Mouse (Mus musculus) T-helper 1 cell (primary cell): ENCODE measurements around the gene Tm9sf2.
"Not testable (repeated sequence)": the region's sequence is repeated elsewhere in the genome, so short reads cannot be mapped to it uniquely, and the experiment has no call there.

Experiments used
- in situ Hi-C: fragments of 300-600 bp; cut with MboI, MseI; formaldehyde crosslinking; loops from one replicate; pipeline ENCODE4 v1.15.1; 2025; ENCODE audit warnings: high pct_unique_total_duplicates

The Tm9sf2 gene

GRCm38 (mm10) chr14:122106822-122107468 is at the start of gene Tm9sf2:
Gene Tm9sf2, plus strand, starts transcription at chr14:122107038.
- in situ Hi-C loops = loop anchor here (5.0 kb wide), 1 partner anchor 45 kb away; no protein-coding TSS in a partner anchor

GRCm38 (mm10) chr14:122057941-122058346 is 48.9 kb upstream of the Tm9sf2 start:
- in situ Hi-C loops = no loop called here

GRCm38 (mm10) chr14:122060642-122061041 is 46.2 kb upstream of the Tm9sf2 start:
- in situ Hi-C loops = loop anchor here (5.0 kb wide), 2 partner anchors 47 to 133 kb away; partner anchors contain the start of gene Tm9sf2

- in situ Hi-C loops = loop anchor here (5.0 kb wide), 2 partner anchors 46 to 134 kb away; partner anchors contain the start of gene Tm9sf2
Observed at GRCm38 (mm10) chr14:122061376-122061775, 45.5 kb upstream of the Tm9sf2 start.

GRCm38 (mm10) chr14:122062411-122063090 is 44.3 kb upstream of the Tm9sf2 start:
- in situ Hi-C loops = loop anchor here (5.0 kb wide), 2 partner anchors 45 to 135 kb away; partner anchors contain the start of gene Tm9sf2

GRCm38 (mm10) chr14:122063599-122063998 is 43.2 kb upstream of the Tm9sf2 start:
- in situ Hi-C loops = loop anchor here (5.0 kb wide), 2 partner anchors 44 to 136 kb away; partner anchors contain the start of gene Tm9sf2

- in situ Hi-C loops = loop anchor here (5.0 kb wide), 2 partner anchors 43 to 137 kb away; partner anchors contain the start of gene Tm9sf2
Observed at GRCm38 (mm10) chr14:122064519-122064918, 42.3 kb upstream of the Tm9sf2 start.

- in situ Hi-C loops = no loop called here
Observed at GRCm38 (mm10) chr14:122066243-122066642, 40.6 kb upstream of the Tm9sf2 start.

- in situ Hi-C loops = not testable (repeated sequence)
Observed at GRCm38 (mm10) chr14:122068036-122068435, 38.8 kb upstream of the Tm9sf2 start.

GRCm38 (mm10) chr14:122068801-122069695 is 37.8 kb upstream of the Tm9sf2 start:
- in situ Hi-C loops = no loop called here

GRCm38 (mm10) chr14:122069948-122070347 is 36.9 kb upstream of the Tm9sf2 start:
- in situ Hi-C loops = no loop called here

GRCm38 (mm10) chr14:122073422-122073821 is 33.4 kb upstream of the Tm9sf2 start:
- in situ Hi-C loops = no loop called here

GRCm38 (mm10) chr14:122074360-122074759 is 32.5 kb upstream of the Tm9sf2 start:
- in situ Hi-C loops = no loop called here

- in situ Hi-C loops = no loop called here
Observed at GRCm38 (mm10) chr14:122075485-122076200, 31.2 kb upstream of the Tm9sf2 start.

- in situ Hi-C loops = no loop called here
Observed at GRCm38 (mm10) chr14:122077017-122077416, 29.8 kb upstream of the Tm9sf2 start.

- in situ Hi-C loops = no loop called here
Observed at GRCm38 (mm10) chr14:122079428-122079827, 27.4 kb upstream of the Tm9sf2 start.

GRCm38 (mm10) chr14:122079921-122080320 is 26.9 kb upstream of the Tm9sf2 start:
- in situ Hi-C loops = loop anchor here (5.0 kb wide), 1 partner anchor 107 kb away; no protein-coding TSS in a partner anchor

GRCm38 (mm10) chr14:122081308-122081707 is 25.5 kb upstream of the Tm9sf2 start:
- in situ Hi-C loops = loop anchor here (5.0 kb wide), 1 partner anchor 106 kb away; no protein-coding TSS in a partner anchor

GRCm38 (mm10) chr14:122083499-122083898 is 23.3 kb upstream of the Tm9sf2 start:
- in situ Hi-C loops = loop anchor here (5.0 kb wide), 1 partner anchor 104 kb away; no protein-coding TSS in a partner anchor

- in situ Hi-C loops = no loop called here
Observed at GRCm38 (mm10) chr14:122087956-122088355, 18.9 kb upstream of the Tm9sf2 start.

GRCm38 (mm10) chr14:122092363-122092762 is 14.5 kb upstream of the Tm9sf2 start:
- in situ Hi-C loops = no loop called here
